Mouse (Mus musculus) right cerebral cortex, postnatal 4 days (tissue): ENCODE measurements at regions not wholly inside any gene's neighbourhood (a gene's known extent, or its start where the extent isn't known, plus 50 kb on each side); places are given as distances from the start of the nearest gene placed in this dataset.
A peak's percentile ranks its signal among the peaks of the same experiment; 100 is the strongest.

ENCODE experiments used
- DNase-seq: peaks from one replicate; pipeline ENCODE4 v3.0.0-alpha.2; 2022

- no peak for DNase-seq
These were observed 79.6 kb downstream of the Atp1a1 start for GRCm38 (mm10) chr3:101524905-101525304.

- DNase-seq: no peak
These were observed 80.0 kb downstream of the Atp1a1 start for GRCm38 (mm10) chr3:101524444-101524843.

DNA sequence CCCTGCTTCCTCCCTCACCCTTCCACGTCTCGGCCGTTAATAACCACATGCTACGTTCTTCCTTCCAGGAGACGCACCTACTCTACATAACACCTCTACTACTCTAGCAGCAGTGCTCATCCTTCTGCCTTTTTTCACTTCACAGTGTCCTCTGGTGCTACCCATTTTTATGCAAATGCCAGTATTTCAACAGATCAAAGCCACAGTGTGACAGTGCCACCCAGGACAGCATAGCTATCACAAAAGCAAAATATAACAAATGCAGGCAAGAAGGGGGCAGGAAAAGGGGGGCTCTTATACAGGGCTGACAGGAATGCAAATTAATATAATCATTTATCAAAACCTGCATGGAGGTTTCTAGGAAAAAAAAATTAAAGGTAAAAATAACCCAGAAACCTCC lies 81.2 kb downstream of the Atp1a1 start:
- no peak for DNase-seq

DNA sequence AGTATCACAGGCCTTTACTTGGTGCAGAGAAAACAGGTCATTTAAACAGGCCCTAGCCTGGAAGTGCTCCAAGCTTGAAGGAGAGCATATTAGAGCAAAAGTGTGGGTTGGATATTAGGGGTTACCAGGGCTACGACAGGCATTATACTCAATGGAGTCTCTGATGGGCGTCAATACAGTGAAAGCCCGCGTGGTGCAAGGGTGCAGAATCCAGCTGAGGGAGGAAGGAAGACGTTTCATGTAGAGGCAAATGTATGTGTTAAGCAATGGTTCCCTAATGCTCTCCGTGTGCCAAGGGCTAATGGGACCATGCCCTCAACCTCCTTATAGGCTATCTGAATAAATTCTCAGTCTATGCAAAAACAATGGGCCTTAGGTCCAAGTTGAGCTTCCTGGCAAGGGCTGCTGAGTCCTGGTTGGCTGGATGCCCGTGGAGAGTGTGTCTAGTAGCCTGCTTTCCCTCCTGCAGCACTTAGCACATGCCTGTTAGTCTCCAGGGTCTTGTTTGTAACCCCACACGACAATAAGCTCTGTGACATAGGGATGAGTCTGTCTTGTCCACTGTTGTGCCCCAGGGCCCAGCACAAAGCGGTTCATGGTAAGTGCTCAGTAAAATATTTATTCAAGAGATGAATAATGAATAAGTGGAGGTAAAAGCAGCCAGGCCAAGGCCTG lies 82.1 kb downstream of the Atp1a1 start:
- peak; percentile 47 for DNase-seq

GRCm38 (mm10) chr3:101521155-101521554 lies 83.3 kb downstream of the Atp1a1 start:
- no peak for DNase-seq

- DNase-seq: no peak
These were observed 84.4 kb downstream of the Atp1a1 start for GRCm38 (mm10) chr3:101520115-101520514.

- no peak for DNase-seq
These were observed 84.9 kb downstream of the Atp1a1 start for GRCm38 (mm10) chr3:101519551-101519950.

DNA sequence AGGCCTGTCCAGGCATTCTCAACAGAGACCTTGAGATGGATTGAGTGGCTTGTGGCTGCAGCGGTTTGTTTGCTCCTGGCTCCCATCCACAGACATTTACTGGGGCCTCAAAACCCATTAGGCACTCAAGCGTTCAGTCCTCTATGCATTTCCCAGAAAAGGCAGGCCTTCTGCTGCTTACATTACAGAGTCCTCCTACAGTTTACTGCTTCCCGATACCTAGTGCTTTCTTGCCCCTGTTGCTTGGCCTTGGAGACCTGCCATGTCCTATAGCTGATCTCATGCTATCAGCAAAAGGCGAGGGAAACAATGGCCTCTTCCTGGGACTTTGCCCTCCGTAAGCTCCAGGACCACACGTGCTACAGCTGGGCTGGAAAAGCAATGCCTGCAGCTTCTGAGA lies 85.7 kb downstream of the Atp1a1 start:
- DNase-seq: no peak

DNA sequence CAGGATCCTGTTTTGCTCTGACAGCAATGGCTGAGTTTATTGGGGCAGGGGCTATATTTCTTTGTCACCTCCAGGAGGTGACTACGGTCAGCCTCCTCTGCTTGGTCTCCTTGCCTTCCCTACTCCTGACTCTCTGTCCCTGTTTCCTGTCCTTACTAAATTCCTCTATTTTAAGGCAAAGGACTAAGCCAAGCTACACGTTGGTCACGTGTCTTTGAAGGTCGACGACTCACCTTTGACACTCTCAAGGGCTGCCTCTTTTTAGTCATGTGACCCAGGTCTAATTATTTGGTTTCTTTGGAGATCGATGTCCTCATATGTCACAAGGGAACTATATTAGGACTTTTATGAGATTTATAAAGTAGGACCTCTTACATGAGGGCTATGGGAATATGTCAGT lies 86.9 kb downstream of the Atp1a1 start:
- no peak for DNase-seq

- no peak for DNase-seq
These were observed 87.5 kb downstream of the Atp1a1 start for GRCm38 (mm10) chr3:101516781-101517499.

GRCm38 (mm10) chr3:101515566-101515965 lies 88.9 kb downstream of the Atp1a1 start:
- DNase-seq: no peak

DNA sequence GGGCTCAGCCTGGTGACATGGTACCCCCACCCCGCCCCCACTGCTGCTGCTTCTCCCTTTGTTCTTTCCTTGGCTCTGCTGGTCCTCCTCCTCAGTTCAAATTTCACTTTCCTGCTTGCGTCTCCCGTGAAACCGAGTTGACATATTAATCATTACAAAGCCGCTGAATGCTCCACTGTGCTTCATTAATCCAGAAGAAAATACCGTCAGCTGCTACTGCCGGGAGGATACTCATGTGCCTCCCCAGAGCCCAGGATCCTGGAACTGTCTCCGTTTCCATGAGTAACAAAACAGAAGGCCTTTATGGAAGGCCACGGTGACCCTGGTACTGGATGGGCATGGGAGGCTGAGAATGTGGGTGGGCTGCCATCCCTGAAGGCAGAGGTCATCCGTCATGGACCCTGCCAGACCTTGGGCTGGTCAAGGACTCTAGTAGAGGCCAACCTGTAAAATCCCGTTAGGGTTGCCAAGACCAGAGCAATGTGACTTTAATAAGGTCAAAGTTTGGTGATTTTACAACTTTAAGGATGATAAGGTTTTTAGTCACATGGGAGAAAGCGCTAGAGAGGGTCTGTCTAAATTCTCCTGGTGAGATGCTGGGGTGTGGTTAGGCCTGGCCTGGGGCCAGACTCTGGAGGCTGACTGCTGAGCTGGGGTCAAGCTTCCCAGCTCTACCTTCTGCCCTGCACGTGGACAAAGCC lies 90.7 kb downstream of the Atp1a1 start:
- no peak for DNase-seq
